Mouse (Mus musculus): ENCODE results near the gene Gtpbp10. TPM values are rescaled to one million over a fixed set of nuclear protein-coding genes. Genes with fewer than 3 reads are reported as not detected.

Gtpbp10 gene
- polyA plus RNA-seq, 1 experiment from 2014 or later, result 23.6 TPM

GRCm38 (mm10) chr5:5492163-5492562, 67.2 kb downstream of the Gtpbp10 start:
- no peak overlapping the region for H3K4me3 ChIP-seq
- H3K27me3 ChIP-seq (ENCODE audit: insufficient read depth, poor library complexity, severe bottlenecking), result peaks cover 10% of the 10 kb centered on the region
- DNase-seq (ENCODE audit: low spot score), result no peak
- H3K27ac ChIP-seq, result no peak overlapping the region
- no peaks in the 10 kb centered on the region for H3K36me3 ChIP-seq
- WGBS, result 93% methylated on average over 4 of the region's 4 CpGs
- no peaks in the 10 kb centered on the region for H3K9me3 ChIP-seq
- H3K4me1 ChIP-seq (replicated peaks), result no peaks in the 10 kb centered on the region

Other genes with a start within 250 kb of the Gtpbp10 start
- 14.3 and 19.0 TPM in 2 replicates for gene Cdk14, start 139.2 kb downstream of the Gtpbp10 start, polyA plus RNA-seq (2016; fragmentation: Nextera tagmentation; extraction: Ambion mirVana)
- 0.30 TPM in 1 of 2 replicates, not detected in the other for gene 1700015F17Rik, start 80.4 kb downstream of the Gtpbp10 start, polyA plus RNA-seq (2016; fragmentation: Nextera tagmentation; extraction: Ambion mirVana)
- 27.9 and 36.3 TPM in 2 replicates for gene Cldn12, start 44.6 kb downstream of the Gtpbp10 start, polyA plus RNA-seq (2016; fragmentation: Nextera tagmentation; extraction: Ambion mirVana)
- 3.6 and 4.0 TPM in 2 replicates for gene Gm8773, start 14.3 kb upstream of the Gtpbp10 start, polyA plus RNA-seq (2016; fragmentation: Nextera tagmentation; extraction: Ambion mirVana)
- 5.2 and 5.5 TPM in 2 replicates for gene Cfap69, start 104.7 kb upstream of the Gtpbp10 start, polyA plus RNA-seq (2016; fragmentation: Nextera tagmentation; extraction: Ambion mirVana)
- 5.0 and 5.7 TPM in 2 replicates for gene Steap2, start 135.0 kb upstream of the Gtpbp10 start, polyA plus RNA-seq (2016; fragmentation: Nextera tagmentation; extraction: Ambion mirVana)
- 5.1 and 7.3 TPM in 2 replicates for gene Steap1, start 189.8 kb upstream of the Gtpbp10 start, polyA plus RNA-seq (2016; fragmentation: Nextera tagmentation; extraction: Ambion mirVana)